Mouse (Mus musculus): Measurements from ENCODE around the gene Egln1. TPM values are rescaled to one million over a fixed set of nuclear protein-coding genes. Genes with fewer than 3 reads are reported as not detected.

Egln1 gene
- polyA plus RNA-seq, 1 experiment from 2014 or later = 14.8 TPM

GRCm38 (mm10) chr8:124859466-124859865 lies 89.7 kb downstream of the Egln1 start:
- H3K4me2 ChIP-seq (ENCODE audit: low read length) = no peak overlapping the region
- H3K36me3 ChIP-seq (ENCODE audit: control insufficient read depth, insufficient read depth, low read length) = peaks cover 21% of the 10 kb centered on the region
- no peak overlapping the region for H3K27ac ChIP-seq (ENCODE audit: low read depth, low read length)
- H3K27me3 ChIP-seq (replicated peaks; ENCODE audit: control insufficient read depth, insufficient read depth, low read length) = no peaks in the 10 kb centered on the region
- H3K4me1 ChIP-seq (ENCODE audit: control insufficient read depth, insufficient read depth, low read depth, low read length) = peaks cover 8% of the 10 kb centered on the region
- H3K9me3 ChIP-seq (ENCODE audit: control insufficient read depth, low read length) = peaks cover 14% of the 10 kb centered on the region
- no peak for ATAC-seq
- no peak overlapping the region for H3K4me3 ChIP-seq (ENCODE audit: low read length)
- H3K9ac ChIP-seq (ENCODE audit: low read depth, low read length) = no peak overlapping the region

Other genes with a start within 250 kb of the Egln1 start
- 61.6 and 62.4 TPM in 2 replicates for gene Ttc13, start 227.3 kb downstream of the Egln1 start, polyA plus RNA-seq (2015; fragmentation: Nextera tagmentation; extraction: Ambion mirVana)
- gene Arv1, start 227.2 kb downstream of the Egln1 start, polyA plus RNA-seq (2015; fragmentation: Nextera tagmentation; extraction: Ambion mirVana) = 32.1 and 33.6 TPM in 2 replicates
- 0.90 and 1.9 TPM in 2 replicates for gene Fam89a, start 197.5 kb downstream of the Egln1 start, polyA plus RNA-seq (2015; fragmentation: Nextera tagmentation; extraction: Ambion mirVana)
- 25.9 and 27.0 TPM in 2 replicates for gene Trim67, start 156.2 kb downstream of the Egln1 start, polyA plus RNA-seq (2015; fragmentation: Nextera tagmentation; extraction: Ambion mirVana)
- 73.8 and 79.9 TPM in 2 replicates for gene Gnpat, start 86.3 kb downstream of the Egln1 start, polyA plus RNA-seq (2015; fragmentation: Nextera tagmentation; extraction: Ambion mirVana)
- 21.5 and 25.5 TPM in 2 replicates for gene 2810004N23Rik, start 86.2 kb downstream of the Egln1 start, polyA plus RNA-seq (2015; fragmentation: Nextera tagmentation; extraction: Ambion mirVana)
- gene Exoc8, start 51.6 kb downstream of the Egln1 start, polyA plus RNA-seq (2015; fragmentation: Nextera tagmentation; extraction: Ambion mirVana) = 11.7 and 14.8 TPM in 2 replicates
- gene Sprtn, start 51.4 kb downstream of the Egln1 start, polyA plus RNA-seq (2015; fragmentation: Nextera tagmentation; extraction: Ambion mirVana) = 5.9 and 8.1 TPM in 2 replicates
- gene Tsnax, start 63.7 kb upstream of the Egln1 start, polyA plus RNA-seq (2015; fragmentation: Nextera tagmentation; extraction: Ambion mirVana) = 210 and 220 TPM in 2 replicates
- gene Disc1, start 104.9 kb upstream of the Egln1 start, polyA plus RNA-seq (2015; fragmentation: Nextera tagmentation; extraction: Ambion mirVana) = 2.0 and 2.6 TPM in 2 replicates

Measured in hindbrain, embryonic 16.5 days (tissue).